Mouse (Mus musculus): ENCODE measurements around the gene Tex14. TPM values are rescaled to one million over a fixed set of nuclear protein-coding genes. Genes with fewer than 3 reads are reported as not detected.

Gene Tex14
- polyA plus RNA-seq, 1 experiment from 2014 or later = 0.42 TPM

GRCm38 (mm10) chr11:87596492-87596891, 191.6 kb downstream of the Tex14 start:
- Histone ChIP-seq H3K9me3 (replicated peaks; ENCODE audit: control insufficient read depth, low read length) (no peaks in the 10 kb centered on the region), H3K4me2 (ENCODE audit: low read depth, low read length) (peak overlapping the region; percentile 99), H3K36me3 (ENCODE audit: control insufficient read depth, insufficient read depth) (peaks cover 40% of the 10 kb centered on the region), H3K27me3 (ENCODE audit: control insufficient read depth, insufficient read depth, low read length) (no peaks in the 10 kb centered on the region), H3K27ac (ENCODE audit: low read length) (no peak overlapping the region), H3K4me1 (ENCODE audit: control insufficient read depth, insufficient read depth, low read length) (peaks cover 26% of the 10 kb centered on the region), H3K4me3 (ENCODE audit: low read length) (peak overlapping the region; percentile 77), H3K9ac (ENCODE audit: low read length) (peak overlapping the region; percentile 86; the same call in 1 of the 2 replicates)
- ATAC-seq (replicated peaks; ENCODE audit: extremely low read depth, insufficient read depth, low FRiP score) = no peak
- 49% methylated on average over 2 of the region's 2 CpGs for WGBS

GRCm38 (mm10) chr11:87597061-87597460, 192.2 kb downstream of the Tex14 start:
- Histone ChIP-seq H3K9ac (ENCODE audit: low read length) (no peak overlapping the region), H3K9me3 (replicated peaks; ENCODE audit: control insufficient read depth, low read length) (no peaks in the 10 kb centered on the region), H3K4me2 (ENCODE audit: low read depth, low read length) (no peak overlapping the region), H3K27ac (ENCODE audit: low read length) (no peak overlapping the region), H3K4me3 (ENCODE audit: low read length) (no peak overlapping the region), H3K4me1 (ENCODE audit: control insufficient read depth, insufficient read depth, low read length) (peaks cover 26% of the 10 kb centered on the region), H3K36me3 (ENCODE audit: control insufficient read depth, insufficient read depth) (peaks cover 45% of the 10 kb centered on the region), H3K27me3 (ENCODE audit: control insufficient read depth, insufficient read depth, low read length) (no peaks in the 10 kb centered on the region)
- ATAC-seq (replicated peaks; ENCODE audit: extremely low read depth, insufficient read depth, low FRiP score) = no peak

- Histone ChIP-seq H3K36me3 (ENCODE audit: control insufficient read depth, insufficient read depth) (peaks cover 70% of the 10 kb centered on the region), H3K27me3 (ENCODE audit: control insufficient read depth, insufficient read depth, low read length) (no peaks in the 10 kb centered on the region), H3K4me3 (ENCODE audit: low read length) (no peak overlapping the region), H3K9me3 (replicated peaks; ENCODE audit: control insufficient read depth, low read length) (no peaks in the 10 kb centered on the region), H3K4me1 (ENCODE audit: control insufficient read depth, insufficient read depth, low read length) (peaks cover 16% of the 10 kb centered on the region), H3K27ac (ENCODE audit: low read length) (no peak overlapping the region), H3K4me2 (ENCODE audit: low read depth, low read length) (no peak overlapping the region), H3K9ac (ENCODE audit: low read length) (no peak overlapping the region)
- no peak for ATAC-seq (replicated peaks; ENCODE audit: extremely low read depth, insufficient read depth, low FRiP score)
- 88% methylated on average over 13 of the region's 13 CpGs for WGBS
Observed at GRCm38 (mm10) chr11:87599395-87600089, 194.7 kb downstream of the Tex14 start.

DNA sequence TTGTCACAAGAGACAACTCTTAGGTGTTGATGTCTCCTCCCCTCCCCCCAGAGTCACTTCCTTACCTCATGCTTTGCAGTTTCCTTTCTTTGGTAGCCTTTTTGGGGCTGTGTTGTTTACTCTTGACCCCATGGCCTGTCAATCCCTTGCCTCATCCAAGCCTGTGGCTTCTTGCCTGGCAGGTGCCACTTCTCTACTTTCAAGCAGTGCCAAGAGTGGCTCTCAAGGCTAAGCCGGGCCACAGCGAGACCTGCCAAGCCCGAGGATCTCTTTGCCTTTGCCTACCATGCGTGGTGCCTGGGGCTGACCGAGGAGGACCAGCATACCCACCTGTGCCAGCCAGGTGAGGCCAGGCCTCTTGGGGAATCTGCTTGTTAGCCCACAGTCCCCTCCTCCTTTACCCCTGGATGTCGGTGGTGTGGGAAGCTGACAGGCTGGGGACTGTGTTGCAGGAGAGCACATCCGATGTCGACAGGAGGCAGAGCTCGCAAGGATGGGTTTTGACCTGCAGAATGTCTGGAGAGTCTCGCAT, 195.5 kb downstream of the Tex14 start:
- no peak overlapping the region for H3K27ac ChIP-seq (ENCODE audit: low read length)
- no peak overlapping the region for H3K4me3 ChIP-seq (ENCODE audit: low read length)
- peaks cover 10% of the 10 kb centered on the region for H3K4me1 ChIP-seq (ENCODE audit: control insufficient read depth, insufficient read depth, low read length)
- H3K36me3 ChIP-seq (ENCODE audit: control insufficient read depth, insufficient read depth) = peaks cover 78% of the 10 kb centered on the region
- 88% methylated on average over 10 of the region's 10 CpGs for WGBS
- H3K4me2 ChIP-seq (ENCODE audit: low read depth, low read length) = no peak overlapping the region
- H3K9me3 ChIP-seq (replicated peaks; ENCODE audit: control insufficient read depth, low read length) = no peaks in the 10 kb centered on the region
- no peaks in the 10 kb centered on the region for H3K27me3 ChIP-seq (ENCODE audit: control insufficient read depth, insufficient read depth, low read length)
- H3K9ac ChIP-seq (ENCODE audit: low read length) = no peak overlapping the region
- no peak for ATAC-seq (replicated peaks; ENCODE audit: extremely low read depth, insufficient read depth, low FRiP score)

DNA sequence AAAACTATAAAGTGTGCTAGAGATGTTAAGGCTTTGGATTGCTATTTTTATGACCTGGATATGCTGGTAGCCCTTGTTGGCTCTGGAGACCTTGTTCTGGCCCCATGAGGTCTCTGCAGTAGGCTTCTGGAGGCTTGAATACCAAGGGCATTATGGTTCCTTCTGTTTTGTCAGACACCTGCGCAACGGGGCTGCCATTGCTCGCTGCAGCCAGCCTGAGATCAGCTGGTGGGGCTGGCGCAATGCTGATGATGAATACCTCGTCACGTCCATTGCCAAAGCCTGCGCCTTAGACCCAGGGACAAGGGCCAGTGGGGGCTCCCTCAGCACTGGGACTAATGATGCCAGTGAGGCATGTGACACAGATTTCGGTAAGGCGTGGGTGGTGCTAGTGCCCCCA, 197.4 kb downstream of the Tex14 start:
- H3K36me3 ChIP-seq (ENCODE audit: control insufficient read depth, insufficient read depth) = peaks cover 90% of the 10 kb centered on the region
- ATAC-seq (replicated peaks; ENCODE audit: extremely low read depth, insufficient read depth, low FRiP score) = no peak
- no peak overlapping the region for H3K4me3 ChIP-seq (ENCODE audit: low read length)
- no peaks in the 10 kb centered on the region for H3K4me1 ChIP-seq (ENCODE audit: control insufficient read depth, insufficient read depth, low read length)
- H3K4me2 ChIP-seq (ENCODE audit: low read depth, low read length) = no peak overlapping the region
- no peak overlapping the region for H3K27ac ChIP-seq (ENCODE audit: low read length)
- H3K9ac ChIP-seq (ENCODE audit: low read length) = no peak overlapping the region
- WGBS = 93% methylated on average over 9 of the region's 9 CpGs
- H3K9me3 ChIP-seq (replicated peaks; ENCODE audit: control insufficient read depth, low read length) = no peaks in the 10 kb centered on the region
- H3K27me3 ChIP-seq (ENCODE audit: control insufficient read depth, insufficient read depth, low read length) = no peaks in the 10 kb centered on the region

DNA sequence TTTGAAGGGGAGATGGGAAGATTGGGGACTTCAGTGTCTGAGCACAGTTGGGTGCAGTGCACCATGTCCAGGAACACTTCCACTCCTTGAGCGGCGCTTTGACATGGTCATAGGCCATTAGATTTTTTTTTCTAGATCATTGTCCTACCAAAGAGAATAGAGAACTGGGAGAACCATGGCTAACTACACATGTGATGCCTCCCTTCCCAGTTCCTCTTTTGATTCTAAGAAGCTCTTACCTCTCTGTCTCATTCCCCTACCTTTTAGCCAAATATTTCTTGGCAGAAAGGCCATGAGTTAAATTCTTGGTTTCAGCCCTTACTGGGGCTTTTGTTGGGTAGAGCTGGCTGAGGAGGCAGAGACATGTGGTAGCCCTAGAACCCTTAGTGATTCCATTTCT, 198.7 kb downstream of the Tex14 start:
- Histone ChIP-seq H3K4me2 (ENCODE audit: low read depth, low read length) (no peak overlapping the region), H3K4me3 (ENCODE audit: low read length) (no peak overlapping the region), H3K9me3 (replicated peaks; ENCODE audit: control insufficient read depth, low read length) (no peaks in the 10 kb centered on the region), H3K4me1 (ENCODE audit: control insufficient read depth, insufficient read depth, low read length) (no peaks in the 10 kb centered on the region), H3K27ac (ENCODE audit: low read length) (no peak overlapping the region), H3K9ac (ENCODE audit: low read length) (no peak overlapping the region), H3K36me3 (ENCODE audit: control insufficient read depth, insufficient read depth) (peaks cover 88% of the 10 kb centered on the region), H3K27me3 (ENCODE audit: control insufficient read depth, insufficient read depth, low read length) (no peaks in the 10 kb centered on the region)
- ATAC-seq (replicated peaks; ENCODE audit: extremely low read depth, insufficient read depth, low FRiP score) = no peak
- WGBS = 97% methylated on average over 2 of the region's 2 CpGs

Other genes starting within 250 kb of the Tex14 start
- gene Ppm1e, start 46.0 kb upstream of the Tex14 start, polyA plus RNA-seq (2015; fragmentation: Nextera tagmentation; extraction: Ambion mirVana) = 4.9 and 5.4 TPM in 2 replicates
- 9.2 and 10.1 TPM in 2 replicates for gene Rad51c, start 111 bp upstream of the Tex14 start, polyA plus RNA-seq (2015; fragmentation: Nextera tagmentation; extraction: Ambion mirVana)
- not detected in 2 replicates for gene Gm11492, start 161.6 kb downstream of the Tex14 start, polyA plus RNA-seq (2015; fragmentation: Nextera tagmentation; extraction: Ambion mirVana)
- 27.8 and 32.4 TPM in 2 replicates for gene Sept4, start 163.8 kb downstream of the Tex14 start, polyA plus RNA-seq (2015; fragmentation: Nextera tagmentation; extraction: Ambion mirVana)
- 14.8 and 16.5 TPM in 2 replicates for gene Mtmr4, start 187.1 kb downstream of the Tex14 start, polyA plus RNA-seq (2015; fragmentation: Nextera tagmentation; extraction: Ambion mirVana)
- 0.10 and 0.14 TPM in 2 replicates for gene Hsf5, start 212.1 kb downstream of the Tex14 start, polyA plus RNA-seq (2015; fragmentation: Nextera tagmentation; extraction: Ambion mirVana)

Data from heart, embryonic 16.5 days (tissue).